Mouse (Mus musculus) liver, embryonic 13.5 days (tissue): ENCODE measurements around the gene Gnpat. TPM values are rescaled to one million over a fixed set of nuclear protein-coding genes. Genes with fewer than 3 reads are reported as not detected.
A peak's percentile ranks its signal among the peaks of the same experiment; 100 is the strongest.
"Not testable (repeated sequence)": the region's sequence is repeated elsewhere in the genome, so short reads cannot be mapped to it uniquely, and the experiment has no call there.

Source experiments
- ATAC-seq: fragments of 200-750 bp; cut with Nextera tagmentation; 2 replicates; pipeline ENCODE4 v1.8.0; 2017; ENCODE audit warnings: low read depth, mild to moderate bottlenecking, moderate number of reproducible peaks, moderate library complexity
- DNase-seq: peaks from one replicate; pipeline ENCODE4 v3.0.0; 2022
- H3K27ac ChIP-seq: fragments of 300-500 bp; sonication (generic); 2 replicates; pipeline ENCODE4 v1.5.1; 2015; ENCODE audit warnings: moderate library complexity, mild to moderate bottlenecking, inconsistent platforms
- H3K27me3 ChIP-seq: fragments of 300-500 bp; sonication (generic); 2 replicates; pipeline ENCODE4 v1.6.1; 2015; ENCODE audit warnings: mild to moderate bottlenecking, inconsistent platforms
- H3K36me3 ChIP-seq: fragments of 300-500 bp; sonication (generic); 2 replicates; pipeline ENCODE4 v1.6.1; 2015; ENCODE audit warnings: mild to moderate bottlenecking, inconsistent platforms
- H3K4me1 ChIP-seq: fragments of 300-500 bp; sonication (generic); replicated peaks from 2 replicates; pipeline ENCODE4 v1.6.1; 2015; ENCODE audit warnings: inconsistent platforms
- H3K4me2 ChIP-seq: fragments of 300-500 bp; sonication (generic); 2 replicates; pipeline ENCODE4 v1.6.1; 2015; ENCODE audit warnings: inconsistent platforms, mild to moderate bottlenecking, moderate library complexity
- H3K4me3 ChIP-seq: fragments of 300-500 bp; sonication (generic); replicated peaks from 2 replicates; pipeline ENCODE4 v1.5.1; 2015; ENCODE audit warnings: mild to moderate bottlenecking, inconsistent platforms
- H3K9ac ChIP-seq: fragments of 300-500 bp; sonication (generic); 2 replicates; pipeline ENCODE4 v1.6.1; 2015; ENCODE audit warnings: mild to moderate bottlenecking, inconsistent platforms
- H3K9me3 ChIP-seq: fragments of 300-500 bp; sonication (generic); replicated peaks from 2 replicates; pipeline ENCODE4 v1.6.1; 2016; ENCODE audit warnings: inconsistent platforms
- WGBS: fragments of 180-500 bp; shearing (Covaris S2); methylation state at CpG from one replicate; pipeline ENCODE4 v1.1.7; 2015; ENCODE audit not compliant: insufficient replicate concordance; 5-methylcytosine and 5-hydroxymethylcytosine counted together
- polyA plus RNA-seq: library from polyadenylated mRNA; unstranded; fragments of >200 nt; fragmentation: Nextera tagmentation; extraction: Ambion mirVana; gene quantifications from 2 replicates; pipeline ENCODE4 v1.2.1, GENCODE M21; 2015

Gnpat gene
- polyA plus RNA-seq, 1 experiment from 2014 or later: 47.3 TPM

DNA sequence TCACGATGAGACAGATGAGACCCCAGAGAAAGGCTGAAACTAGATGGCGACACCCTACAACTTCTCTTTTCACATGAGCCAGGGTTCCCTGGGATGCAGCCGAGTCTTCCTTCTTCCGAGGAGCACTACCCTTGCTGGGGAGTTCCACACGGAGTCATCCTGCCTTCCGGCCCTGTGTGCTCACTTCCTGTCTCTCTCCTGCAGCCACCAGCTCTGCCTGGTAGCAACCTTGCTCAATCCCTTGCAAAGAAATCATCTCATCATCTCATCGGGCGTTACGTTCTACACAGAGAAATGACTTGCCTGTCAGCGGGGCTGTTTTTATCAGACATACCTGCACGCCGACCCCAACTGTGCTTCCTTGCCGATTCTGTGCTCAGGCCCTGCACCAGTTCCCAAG lies 32.8 kb upstream of the Gnpat start:
- no peaks in the 10 kb centered on the region for H3K36me3 ChIP-seq
- H3K9me3 ChIP-seq: no peaks in the 10 kb centered on the region
- ATAC-seq (no peak), DNase-seq (no peak)
- 50% methylated on average over 13 of the region's 13 CpGs for WGBS
- H3K27ac ChIP-seq: no peak overlapping the region
- no peak overlapping the region for H3K4me3 ChIP-seq
- H3K27me3 ChIP-seq: peaks cover 22% of the 10 kb centered on the region
- no peak overlapping the region for H3K4me2 ChIP-seq
- no peak overlapping the region for H3K9ac ChIP-seq
- 0 out of 2 replicates have a peak, but pooled peaks cover 2% of the 10 kb centered on the region for H3K4me1 ChIP-seq

DNA sequence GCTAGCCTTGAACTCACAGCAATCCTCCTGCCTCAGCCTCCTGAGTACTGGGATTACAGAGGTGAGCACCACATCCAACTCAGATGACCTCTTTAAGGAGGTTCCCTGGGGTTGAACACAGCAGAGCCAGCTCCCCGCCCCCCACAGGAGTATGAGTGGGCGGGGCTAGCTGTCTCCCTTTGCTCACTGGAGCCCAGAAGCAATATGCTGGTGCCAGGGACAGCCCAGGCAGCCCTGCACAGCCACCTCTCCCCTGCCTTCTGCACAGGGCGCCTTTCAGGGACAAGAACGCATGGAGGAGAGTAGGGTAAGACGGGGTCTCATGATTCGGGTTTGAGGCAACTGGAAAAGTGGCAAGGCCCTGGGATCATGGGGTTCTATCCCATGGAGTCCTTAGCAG lies 31.3 kb upstream of the Gnpat start:
- Histone ChIP-seq H3K4me1 (0 out of 2 replicates have a peak, but pooled peaks cover 2% of the 10 kb centered on the region), H3K9me3 (no peaks in the 10 kb centered on the region), H3K27ac (no peak overlapping the region), H3K36me3 (no peaks in the 10 kb centered on the region), H3K4me3 (no peak overlapping the region), H3K4me2 (no peak overlapping the region), H3K27me3 (peaks cover 20% of the 10 kb centered on the region), H3K9ac (no peak overlapping the region)
- ATAC-seq: no peak
- WGBS: 59% methylated on average over 6 of the region's 6 CpGs
- DNase-seq: no peak

DNA sequence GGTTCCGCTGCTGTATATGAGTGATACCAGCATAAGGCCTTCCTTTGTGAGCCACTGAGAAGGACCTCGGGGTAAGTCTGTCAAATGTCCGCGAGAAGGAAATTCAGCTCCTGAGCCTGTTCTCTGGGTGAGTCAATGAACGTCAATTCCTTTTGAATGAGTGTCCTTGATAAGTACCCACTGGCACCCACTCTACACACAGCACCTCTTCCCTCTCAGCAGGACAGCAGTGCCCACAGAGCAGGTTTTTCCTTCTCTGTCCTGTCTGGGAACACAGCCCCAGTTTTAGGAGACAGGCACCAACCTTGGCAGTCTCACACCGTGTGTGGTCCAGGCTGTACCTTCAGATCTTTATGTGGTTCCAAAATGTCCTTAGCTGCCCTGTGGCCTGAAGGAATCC lies 30.9 kb upstream of the Gnpat start:
- ATAC-seq (no peak), DNase-seq (no peak)
- 75% methylated on average over 6 of the region's 6 CpGs for WGBS
- no peak overlapping the region for H3K27ac ChIP-seq
- no peak overlapping the region for H3K9ac ChIP-seq
- no peaks in the 10 kb centered on the region for H3K9me3 ChIP-seq
- no peak overlapping the region for H3K4me3 ChIP-seq
- no peak overlapping the region for H3K4me2 ChIP-seq
- H3K27me3 ChIP-seq: peaks cover 20% of the 10 kb centered on the region
- no peaks in the 10 kb centered on the region for H3K36me3 ChIP-seq
- H3K4me1 ChIP-seq: 0 out of 2 replicates have a peak, but pooled peaks cover 2% of the 10 kb centered on the region

DNA sequence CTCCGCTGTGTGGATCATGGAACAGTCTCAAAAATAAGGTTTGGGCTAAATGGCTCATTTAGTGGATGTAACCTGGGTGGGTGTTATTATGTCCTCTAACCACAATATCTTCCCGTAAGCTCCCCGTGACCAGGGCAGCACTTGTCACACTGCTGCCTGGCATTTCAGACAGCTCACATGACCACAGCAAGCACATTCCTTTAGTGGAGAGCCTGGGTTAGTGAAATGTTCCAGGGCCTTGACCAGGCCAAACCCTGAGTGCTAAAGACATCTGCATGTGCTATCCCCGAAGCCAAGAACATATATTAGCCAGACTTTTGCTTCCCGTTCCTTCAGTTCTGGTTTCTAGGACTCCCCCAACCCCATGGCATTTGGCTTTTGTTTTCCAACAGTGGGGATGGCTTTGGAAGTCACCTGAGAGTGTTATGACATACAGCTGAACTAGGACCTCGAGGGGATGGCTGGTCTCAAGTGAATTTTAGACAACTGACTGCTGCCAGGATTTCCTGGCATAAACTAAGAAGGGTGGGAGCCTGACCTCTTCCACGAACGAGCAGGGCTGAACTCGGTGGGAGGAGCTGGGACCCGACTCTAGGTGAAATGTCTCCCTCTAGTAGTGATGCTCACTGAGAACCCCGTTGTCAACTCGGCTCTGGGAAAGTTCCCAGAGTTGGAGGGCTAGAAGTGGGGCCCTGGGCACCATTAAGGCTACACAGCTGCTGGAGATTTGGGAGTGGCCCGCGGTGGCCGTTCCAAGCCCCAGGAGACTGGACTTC lies 29.2 kb upstream of the Gnpat start:
- no peak for ATAC-seq
- H3K4me2 ChIP-seq: no peak overlapping the region
- H3K4me3 ChIP-seq: no peak overlapping the region
- H3K27me3 ChIP-seq: peaks cover 14% of the 10 kb centered on the region
- peaks cover 9% of the 10 kb centered on the region for H3K36me3 ChIP-seq
- no peak overlapping the region for H3K9ac ChIP-seq
- no peaks in the 10 kb centered on the region for H3K9me3 ChIP-seq
- WGBS: 30% methylated on average over 15 of the region's 15 CpGs
- no peaks in the 10 kb centered on the region for H3K4me1 ChIP-seq
- no peak for DNase-seq
- H3K27ac ChIP-seq: no peak overlapping the region

DNA sequence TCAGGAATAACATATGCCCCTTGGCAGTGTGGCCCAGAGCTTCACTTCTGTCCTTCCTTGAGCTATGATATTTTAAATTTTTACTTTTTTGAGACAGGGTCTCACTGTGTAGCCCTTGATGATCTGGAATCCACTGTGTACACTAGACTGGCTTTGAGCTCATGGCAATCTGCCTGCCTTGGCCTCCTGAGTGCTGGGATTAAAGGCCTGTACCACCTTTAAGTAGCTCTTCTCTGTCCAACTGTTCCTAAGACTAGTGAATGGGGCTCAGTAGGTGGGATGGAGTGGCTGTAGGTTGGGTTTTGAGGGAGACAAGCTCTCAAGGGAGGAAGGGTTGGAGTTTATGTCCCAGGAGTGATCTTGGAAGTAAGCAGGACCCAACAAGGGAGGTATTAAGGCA lies 27.0 kb upstream of the Gnpat start:
- no peak for DNase-seq
- Histone ChIP-seq H3K27ac (no peak overlapping the region), H3K9me3 (no peaks in the 10 kb centered on the region), H3K36me3 (peaks cover 32% of the 10 kb centered on the region), H3K4me1 (no peaks in the 10 kb centered on the region), H3K4me2 (no peak overlapping the region), H3K9ac (no peak overlapping the region), H3K4me3 (no peak overlapping the region), H3K27me3 (0 out of 2 replicates have a peak, but pooled peaks cover 4% of the 10 kb centered on the region)
- no peak for ATAC-seq

DNA sequence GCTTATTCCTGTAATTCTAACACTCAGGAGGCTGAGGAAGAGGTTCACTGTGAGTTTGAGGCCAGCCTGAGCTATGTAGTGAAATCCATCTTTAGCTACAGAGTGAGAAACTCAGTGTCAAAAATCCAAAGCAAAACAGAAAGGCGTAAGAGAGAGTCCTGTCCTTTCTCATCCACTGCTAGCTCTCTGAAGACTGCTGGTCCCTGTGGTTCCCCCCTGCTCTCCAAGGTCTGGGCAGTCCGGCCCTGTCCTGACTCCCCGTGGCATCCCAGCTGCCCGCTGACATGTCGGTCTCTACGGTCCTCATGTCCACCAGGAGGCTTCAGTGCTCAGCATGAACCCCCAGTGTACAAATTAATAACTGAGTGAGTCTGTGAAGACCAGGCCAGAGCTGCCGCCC lies 26.6 kb upstream of the Gnpat start:
- H3K36me3 ChIP-seq: peaks cover 36% of the 10 kb centered on the region
- ATAC-seq: no peak
- no peak overlapping the region for H3K27ac ChIP-seq
- WGBS: 81% methylated on average over 7 of the region's 7 CpGs
- H3K9ac ChIP-seq: no peak overlapping the region
- no peaks in the 10 kb centered on the region for H3K4me1 ChIP-seq
- H3K9me3 ChIP-seq: no peaks in the 10 kb centered on the region
- no peak for DNase-seq
- H3K27me3 ChIP-seq: 0 out of 2 replicates have a peak, but pooled peaks cover 4% of the 10 kb centered on the region
- no peak overlapping the region for H3K4me3 ChIP-seq
- no peak overlapping the region for H3K4me2 ChIP-seq

DNA sequence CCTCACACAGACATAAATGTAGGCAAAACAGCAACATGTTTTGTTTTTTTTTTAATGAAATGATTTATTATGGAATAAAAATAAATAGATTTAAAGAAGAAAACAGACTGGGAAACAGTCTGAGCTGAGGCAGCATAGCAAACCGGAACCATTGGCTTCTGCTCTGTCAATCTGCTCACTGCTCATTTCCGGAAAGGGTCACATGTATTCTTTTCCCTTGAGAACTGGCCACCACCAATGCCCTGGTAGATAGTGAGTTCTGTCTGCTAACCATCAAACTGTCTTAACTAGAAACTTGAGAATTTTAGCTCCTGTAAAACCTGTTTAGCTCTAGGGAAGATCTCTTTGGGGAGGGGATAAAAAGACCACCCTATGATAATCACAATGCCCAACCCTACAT lies 25.9 kb upstream of the Gnpat start:
- Histone ChIP-seq H3K9ac (no peak overlapping the region), H3K27me3 (0 out of 2 replicates have a peak, but pooled peaks cover 4% of the 10 kb centered on the region), H3K36me3 (peaks cover 42% of the 10 kb centered on the region), H3K4me3 (no peak overlapping the region), H3K4me1 (no peaks in the 10 kb centered on the region), H3K27ac (no peak overlapping the region), H3K9me3 (no peaks in the 10 kb centered on the region), H3K4me2 (no peak overlapping the region)
- WGBS: 46% methylated on average over 2 of the region's 2 CpGs
- DNase-seq (no peak), ATAC-seq (no peak)

DNA sequence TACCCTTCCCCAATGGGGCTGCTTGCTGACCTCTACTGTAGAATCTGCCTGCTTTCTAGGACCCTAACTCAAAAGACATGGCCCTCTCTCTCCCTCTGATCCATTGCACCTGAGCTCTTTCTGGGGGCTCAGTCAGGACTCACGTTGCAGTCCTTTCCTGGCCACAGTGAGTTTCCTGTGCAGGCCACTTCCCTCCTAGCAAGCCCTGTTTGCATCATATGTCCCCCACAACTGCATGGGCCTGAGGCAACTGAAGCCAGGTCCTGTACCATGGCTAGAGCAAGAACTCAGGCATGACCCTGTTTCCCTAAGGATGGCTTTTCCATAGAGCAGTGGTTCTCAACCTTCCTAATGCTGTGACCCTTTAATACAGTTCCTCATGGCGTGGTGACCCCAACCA lies 24.9 kb upstream of the Gnpat start:
- 0 out of 2 replicates have a peak, but pooled peaks cover 4% of the 10 kb centered on the region for H3K27me3 ChIP-seq
- WGBS: 49% methylated on average over 2 of the region's 2 CpGs
- 0 out of 2 replicates have a peak overlapping the region, but pooled peaks have one; percentile 3 for H3K27ac ChIP-seq
- H3K9me3 ChIP-seq: no peaks in the 10 kb centered on the region
- peaks cover 45% of the 10 kb centered on the region for H3K36me3 ChIP-seq
- H3K4me3 ChIP-seq: no peak overlapping the region
- ATAC-seq (no peak), DNase-seq (no peak)
- no peaks in the 10 kb centered on the region for H3K4me1 ChIP-seq
- no peak overlapping the region for H3K9ac ChIP-seq
- no peak overlapping the region for H3K4me2 ChIP-seq

DNA sequence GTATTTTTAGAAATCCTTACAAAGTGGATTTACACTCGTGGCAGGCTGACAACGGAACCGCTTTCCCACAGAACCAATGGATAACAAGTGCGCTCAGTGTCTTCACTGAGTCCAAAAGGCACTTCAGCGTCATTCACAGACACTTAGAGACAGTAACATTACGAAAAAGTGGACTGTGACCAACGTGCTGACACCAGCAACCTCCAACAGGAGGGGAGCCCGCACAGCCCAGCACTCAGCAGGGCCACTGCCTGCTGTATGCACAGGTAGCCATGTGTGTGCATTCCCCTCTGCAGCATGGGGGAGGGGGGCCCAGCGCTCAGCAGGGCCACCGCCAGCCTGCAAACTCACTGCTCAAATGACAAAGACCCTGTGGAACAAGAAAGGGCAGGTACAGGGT lies 23.5 kb upstream of the Gnpat start:
- Histone ChIP-seq H3K27ac (no peak overlapping the region), H3K4me2 (no peak overlapping the region), H3K4me3 (no peak overlapping the region), H3K27me3 (no peaks in the 10 kb centered on the region), H3K9me3 (no peaks in the 10 kb centered on the region), H3K36me3 (peaks cover 51% of the 10 kb centered on the region), H3K4me1 (peaks cover 3% of the 10 kb centered on the region), H3K9ac (no peak overlapping the region)
- ATAC-seq (no peak), DNase-seq (no peak)
- WGBS: 84% methylated on average over 10 of the region's 10 CpGs

DNA sequence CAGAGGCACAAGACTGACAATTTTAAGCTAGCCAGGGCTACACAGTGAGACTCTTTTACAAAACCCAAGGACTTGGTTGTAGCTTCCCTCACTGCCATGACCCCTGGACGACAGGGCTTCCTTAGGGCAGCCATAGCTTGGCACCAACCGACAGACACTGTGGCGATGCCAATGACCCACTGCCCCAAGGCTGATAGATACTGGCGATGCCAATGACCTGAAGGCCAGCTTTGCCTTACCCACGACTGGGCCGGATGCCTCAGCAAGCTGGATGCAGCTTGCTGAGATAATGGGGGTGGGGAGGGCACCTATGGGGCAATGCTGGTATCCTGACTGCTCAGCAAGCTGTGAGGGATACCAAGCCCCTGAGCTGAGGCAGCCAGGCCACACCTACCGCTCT lies 21.9 kb upstream of the Gnpat start:
- WGBS: 88% methylated on average over 7 of the region's 7 CpGs
- H3K27ac ChIP-seq: no peak overlapping the region
- H3K4me2 ChIP-seq: no peak overlapping the region
- peaks cover 10% of the 10 kb centered on the region for H3K4me1 ChIP-seq
- DNase-seq (no peak), ATAC-seq (no peak)
- H3K9ac ChIP-seq: no peak overlapping the region
- H3K4me3 ChIP-seq: no peak overlapping the region
- no peaks in the 10 kb centered on the region for H3K9me3 ChIP-seq
- peaks cover 52% of the 10 kb centered on the region for H3K36me3 ChIP-seq
- H3K27me3 ChIP-seq: no peaks in the 10 kb centered on the region

DNA sequence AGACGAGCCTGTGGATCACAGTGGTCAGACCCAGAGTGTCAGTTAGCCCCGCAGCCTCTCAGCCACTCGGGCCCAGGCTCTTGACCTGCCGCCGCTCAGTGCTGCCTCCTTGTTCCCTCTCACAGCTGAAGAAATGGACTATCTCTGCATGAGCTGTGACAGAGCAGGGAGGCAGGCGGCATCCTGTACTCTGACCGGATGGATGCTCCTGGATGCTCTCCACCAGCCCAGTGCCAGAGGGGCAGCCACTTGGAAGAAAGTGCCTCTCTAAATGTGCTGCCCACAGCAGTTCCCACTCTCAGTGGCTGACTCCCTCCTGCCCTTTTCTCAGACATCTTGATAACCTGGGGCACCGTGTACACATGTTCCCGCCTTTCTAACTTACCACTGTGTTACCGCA lies 21.1 kb upstream of the Gnpat start:
- DNase-seq: no peak
- 80% methylated on average over 10 of the region's 10 CpGs for WGBS
- no peak overlapping the region for H3K4me2 ChIP-seq
- H3K27ac ChIP-seq: no peak overlapping the region
- no peak overlapping the region for H3K4me3 ChIP-seq
- no peak for ATAC-seq
- peaks cover 10% of the 10 kb centered on the region for H3K4me1 ChIP-seq
- H3K27me3 ChIP-seq: no peaks in the 10 kb centered on the region
- H3K9ac ChIP-seq: no peak overlapping the region
- H3K36me3 ChIP-seq: peaks cover 52% of the 10 kb centered on the region
- no peaks in the 10 kb centered on the region for H3K9me3 ChIP-seq

DNA sequence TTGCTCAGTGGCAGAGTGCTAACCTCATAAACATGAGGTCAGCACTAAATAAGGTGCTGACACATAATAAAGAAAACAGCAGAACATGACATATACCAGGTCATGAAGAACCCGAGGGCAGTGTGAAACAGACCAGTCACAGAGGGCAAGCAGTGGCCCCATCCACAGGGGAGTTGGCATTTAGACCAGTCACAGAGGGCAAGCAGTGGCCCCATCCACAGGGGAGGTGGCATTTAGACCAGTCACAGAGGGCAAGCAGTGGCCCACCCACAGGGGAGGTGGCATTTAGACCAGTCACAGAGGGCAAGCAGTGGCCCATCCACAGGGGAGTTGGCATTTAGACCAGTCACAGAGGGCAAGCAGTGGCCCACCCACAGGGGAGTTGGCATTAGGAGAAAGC lies 19.9 kb upstream of the Gnpat start:
- Histone ChIP-seq H3K4me1 (peaks cover 10% of the 10 kb centered on the region), H3K36me3 (peaks cover 49% of the 10 kb centered on the region)
- H3K9me3 ChIP-seq, H3K27ac ChIP-seq, DNase-seq, H3K4me3 ChIP-seq, H3K9ac ChIP-seq, ATAC-seq, H3K4me2 ChIP-seq, H3K27me3 ChIP-seq: not testable (repeated sequence)
- 71% methylated on average over 1 of the region's 1 CpGs for WGBS
